Mouse (Mus musculus): ENCODE results near the gene Rnf150. TPM values are rescaled to one million over a fixed set of nuclear protein-coding genes. Genes with fewer than 3 reads are reported as not detected.

Gene Rnf150
- total RNA-seq (2012; rRNA removed) = 0.05 and 0.09 TPM in 2 replicates

GRCm38 (mm10) chr8:82863041-82863744, at the start of gene Rnf150:
Gene Rnf150 (plus strand): TSS chr8:82863356.
- H3K4me1 ChIP-seq (ENCODE audit: control insufficient read depth in 2 of 2, insufficient read depth in 2 of 2, low read length in 2 of 2, poor library complexity in 1 of 2) = no peaks in the 10 kb centered on the region
- H3K9ac ChIP-seq (ENCODE audit: insufficient read depth, low read depth, low read length, poor library complexity, severe bottlenecking) = peak within 1 kb of the TSS; percentile 70
- peak; percentile 68 for DNase-seq (ENCODE audit: low read depth, low spot score)
- in situ Hi-C loops (cut with MboI; ENCODE audit: low sequenced_read_pairs in 2 of 2, unreplicated experiment in 2 of 2) = loop anchor here (5.0 to 10.0 kb wide), 2 partner anchors 222 to 224 kb away; no protein-coding TSS in a partner anchor
- no peaks in the 10 kb centered on the region for H3K36me3 ChIP-seq (ENCODE audit: control insufficient read depth, insufficient read depth, low read length, poor library complexity, severe bottlenecking)
- no peak within 1 kb of the TSS for H3K27ac ChIP-seq (ENCODE audit: insufficient read depth, low read depth, low read length, poor library complexity, severe bottlenecking)
- no peaks in the 10 kb centered on the region for H3K9me3 ChIP-seq (ENCODE audit: control insufficient read depth, insufficient read depth, low read depth, low read length)
- peak; percentile 89 for TF ChIP-seq ZC3H11A (IDR thresholded peaks at IDR 0.05; ENCODE audit: borderline replicate concordance, low read depth, low read length)
- no peak for TF ChIP-seq MAFK (IDR thresholded peaks at IDR 0.05; ENCODE audit: insufficient read depth, low read depth, low read length)
- H3K4me3 ChIP-seq (ENCODE audit: insufficient read depth in 1 of 2, low read depth in 1 of 2, low read length in 2 of 2, poor library complexity in 1 of 2, severe bottlenecking in 1 of 2) = peak within 1 kb of the TSS; percentile 65 to 81

- H3K9me3 ChIP-seq (ENCODE audit: control insufficient read depth, insufficient read depth, low read depth, low read length) = no peaks in the 10 kb centered on the region
- no peak for DNase-seq (ENCODE audit: low read depth, low spot score)
- no peak overlapping the region for H3K4me3 ChIP-seq (ENCODE audit: insufficient read depth in 1 of 2, low read depth in 1 of 2, low read length in 2 of 2, poor library complexity in 1 of 2, severe bottlenecking in 1 of 2)
- no peak overlapping the region for H3K9ac ChIP-seq (ENCODE audit: insufficient read depth, low read depth, low read length, poor library complexity, severe bottlenecking)
- no peaks in the 10 kb centered on the region for H3K4me1 ChIP-seq (ENCODE audit: control insufficient read depth in 2 of 2, insufficient read depth in 2 of 2, low read length in 2 of 2, poor library complexity in 1 of 2)
- H3K36me3 ChIP-seq (ENCODE audit: control insufficient read depth, insufficient read depth, low read length, poor library complexity, severe bottlenecking) = no peaks in the 10 kb centered on the region
- in situ Hi-C loops (cut with MboI; ENCODE audit: low sequenced_read_pairs in 2 of 2, unreplicated experiment in 2 of 2) = no loop called here
- TF ChIP-seq ZC3H11A (IDR thresholded peaks at IDR 0.05; ENCODE audit: borderline replicate concordance, low read depth, low read length) = no peak
- TF ChIP-seq HCFC1 (IDR thresholded peaks at IDR 0.05; ENCODE audit: borderline replicate concordance, insufficient read depth, low read length) = no peak
- TF ChIP-seq MAFK (IDR thresholded peaks at IDR 0.05; ENCODE audit: insufficient read depth, low read depth, low read length) = no peak
- TF ChIP-seq ZNF384 (IDR thresholded peaks at IDR 0.05; ENCODE audit: low read depth, low read length) = no peak
- TF ChIP-seq CHD2 (IDR thresholded peaks at IDR 0.05; ENCODE audit: low read depth, low read length) = no peak
- no peak overlapping the region for H3K27ac ChIP-seq (ENCODE audit: insufficient read depth, low read depth, low read length, poor library complexity, severe bottlenecking)
These were observed 36.8 kb upstream of the Rnf150 start for GRCm38 (mm10) chr8:82826135-82827046.

GRCm38 (mm10) chr8:82840415-82840814, 22.7 kb upstream of the Rnf150 start:
- TF ChIP-seq ZC3H11A (IDR thresholded peaks at IDR 0.05; ENCODE audit: borderline replicate concordance, low read depth, low read length) = no peak
- TF ChIP-seq CHD2 (IDR thresholded peaks at IDR 0.05; ENCODE audit: low read depth, low read length) = no peak
- no peak for TF ChIP-seq MAFK (IDR thresholded peaks at IDR 0.05; ENCODE audit: insufficient read depth, low read depth, low read length)
- TF ChIP-seq ZNF384 (IDR thresholded peaks at IDR 0.05; ENCODE audit: low read depth, low read length) = no peak
- no peak for TF ChIP-seq HCFC1 (IDR thresholded peaks at IDR 0.05; ENCODE audit: borderline replicate concordance, insufficient read depth, low read length)
- Histone ChIP-seq H3K4me3 (ENCODE audit: insufficient read depth in 1 of 2, low read depth in 1 of 2, low read length in 2 of 2, poor library complexity in 1 of 2, severe bottlenecking in 1 of 2) (no peak overlapping the region), H3K4me1 (ENCODE audit: control insufficient read depth in 2 of 2, insufficient read depth in 2 of 2, low read length in 2 of 2, poor library complexity in 1 of 2) (no peaks in the 10 kb centered on the region), H3K27ac (ENCODE audit: insufficient read depth, low read depth, low read length, poor library complexity, severe bottlenecking) (no peak overlapping the region), H3K9me3 (ENCODE audit: control insufficient read depth, insufficient read depth, low read depth, low read length) (no peaks in the 10 kb centered on the region), H3K9ac (ENCODE audit: insufficient read depth, low read depth, low read length, poor library complexity, severe bottlenecking) (no peak overlapping the region), H3K36me3 (ENCODE audit: control insufficient read depth, insufficient read depth, low read length, poor library complexity, severe bottlenecking) (no peaks in the 10 kb centered on the region)
- in situ Hi-C loops (cut with MboI; ENCODE audit: low sequenced_read_pairs in 2 of 2, unreplicated experiment in 2 of 2) = no loop called here
- DNase-seq (ENCODE audit: low read depth, low spot score) = no peak

GRCm38 (mm10) chr8:82840963-82841362, 22.2 kb upstream of the Rnf150 start:
- Histone ChIP-seq H3K36me3 (ENCODE audit: control insufficient read depth, insufficient read depth, low read length, poor library complexity, severe bottlenecking) (no peaks in the 10 kb centered on the region), H3K4me3 (ENCODE audit: insufficient read depth in 1 of 2, low read depth in 1 of 2, low read length in 2 of 2, poor library complexity in 1 of 2, severe bottlenecking in 1 of 2) (no peak overlapping the region), H3K9ac (ENCODE audit: insufficient read depth, low read depth, low read length, poor library complexity, severe bottlenecking) (no peak overlapping the region), H3K4me1 (ENCODE audit: control insufficient read depth in 2 of 2, insufficient read depth in 2 of 2, low read length in 2 of 2, poor library complexity in 1 of 2) (no peaks in the 10 kb centered on the region), H3K27ac (ENCODE audit: insufficient read depth, low read depth, low read length, poor library complexity, severe bottlenecking) (no peak overlapping the region), H3K9me3 (ENCODE audit: control insufficient read depth, insufficient read depth, low read depth, low read length) (no peaks in the 10 kb centered on the region)
- TF ChIP-seq MAFK (IDR thresholded peaks at IDR 0.05; ENCODE audit: insufficient read depth, low read depth, low read length) (no peak), CHD2 (IDR thresholded peaks at IDR 0.05; ENCODE audit: low read depth, low read length) (no peak), HCFC1 (IDR thresholded peaks at IDR 0.05; ENCODE audit: borderline replicate concordance, insufficient read depth, low read length) (no peak), ZC3H11A (IDR thresholded peaks at IDR 0.05; ENCODE audit: borderline replicate concordance, low read depth, low read length) (no peak), ZNF384 (IDR thresholded peaks at IDR 0.05; ENCODE audit: low read depth, low read length) (no peak)
- no peak for DNase-seq (ENCODE audit: low read depth, low spot score)
- in situ Hi-C loops (cut with MboI; ENCODE audit: low sequenced_read_pairs in 2 of 2, unreplicated experiment in 2 of 2) = no loop called here
